Mouse (Mus musculus) thymus, postnatal 25 days (tissue): ENCODE results near the gene Lgals7.

Experiments used
- DNase-seq: peaks from one replicate; pipeline ENCODE4 v3.0.0; 2022

The Lgals7 gene

DNA sequence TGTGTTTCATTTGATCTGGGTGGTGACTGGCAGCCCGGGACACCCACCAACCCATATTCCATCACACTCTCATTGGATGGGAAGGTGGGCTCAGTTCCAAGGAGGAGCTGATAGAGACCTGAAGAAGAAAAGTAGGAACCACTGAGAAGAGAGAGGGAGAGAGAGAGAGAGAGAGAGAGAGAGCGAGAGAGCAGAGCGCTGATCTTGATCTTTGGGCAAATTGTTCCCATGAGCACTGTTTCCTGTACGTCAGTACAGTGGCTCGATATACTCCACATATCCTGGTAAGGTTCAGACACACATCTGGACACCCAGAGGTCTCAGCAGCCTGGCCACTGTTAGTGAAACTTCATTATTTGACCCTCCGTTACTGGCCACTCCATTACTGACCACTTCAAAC is at the start of gene Lgals7:
TSS of gene Lgals7 (plus strand) at position 314 of the 400 bp plus-strand sequence.
- no peak for DNase-seq

DNA sequence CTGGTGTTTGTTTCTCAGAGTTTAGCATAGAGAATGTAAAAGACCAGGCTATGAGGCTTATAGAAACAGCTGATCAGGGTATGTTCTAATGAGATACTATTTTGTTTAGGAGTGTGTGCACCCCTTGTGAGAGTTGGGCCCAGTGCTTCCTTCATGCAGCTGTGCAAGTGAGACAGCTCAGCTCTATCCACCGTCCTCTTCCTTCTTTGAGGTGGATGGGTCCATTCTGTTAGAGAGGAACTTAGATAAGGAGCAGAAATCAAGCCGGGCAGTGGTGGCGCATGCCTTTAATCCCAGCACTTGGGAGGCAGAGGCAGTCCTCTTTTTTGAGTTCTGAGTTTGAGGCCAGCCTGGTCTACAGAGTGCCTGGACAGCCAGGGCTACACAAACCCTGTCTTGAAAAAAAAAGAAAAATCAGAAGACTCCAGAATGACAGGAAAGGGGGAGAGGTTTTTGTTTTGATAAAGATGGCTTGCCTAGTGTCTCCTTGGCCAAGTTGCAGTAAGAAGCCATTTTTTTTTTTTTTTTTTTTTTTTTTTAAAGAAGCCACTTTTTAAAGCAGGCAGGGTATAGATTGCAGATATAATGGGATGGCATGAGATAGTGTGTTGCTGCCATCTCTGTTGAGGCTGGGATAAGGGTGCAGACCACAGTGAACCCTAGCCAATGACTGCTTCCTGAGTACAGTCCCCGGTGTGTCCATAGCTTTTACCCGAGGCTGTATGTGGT is 49.2 kb upstream of the Lgals7 start:
- DNase-seq, result no peak

DNA sequence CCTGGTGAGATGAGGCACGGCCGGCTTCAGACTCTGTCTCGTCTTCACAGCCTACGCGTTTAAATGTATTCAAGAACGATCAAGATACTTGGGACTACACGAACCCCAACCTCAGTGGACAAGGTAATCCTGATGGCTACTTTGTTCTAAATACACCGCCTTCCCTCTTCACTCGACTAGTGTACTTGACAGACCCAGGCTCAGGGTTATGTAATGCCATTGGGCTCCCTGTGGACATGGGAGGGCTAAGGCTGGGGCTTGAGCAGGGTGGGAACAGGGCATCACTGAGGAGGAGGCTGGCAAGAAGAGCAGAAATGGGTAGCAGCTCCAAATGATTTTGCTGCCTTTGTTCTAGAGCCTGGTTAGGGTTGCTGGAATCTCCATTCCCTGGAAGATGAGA is 48.4 kb upstream of the Lgals7 start:
- no peak for DNase-seq

DNA sequence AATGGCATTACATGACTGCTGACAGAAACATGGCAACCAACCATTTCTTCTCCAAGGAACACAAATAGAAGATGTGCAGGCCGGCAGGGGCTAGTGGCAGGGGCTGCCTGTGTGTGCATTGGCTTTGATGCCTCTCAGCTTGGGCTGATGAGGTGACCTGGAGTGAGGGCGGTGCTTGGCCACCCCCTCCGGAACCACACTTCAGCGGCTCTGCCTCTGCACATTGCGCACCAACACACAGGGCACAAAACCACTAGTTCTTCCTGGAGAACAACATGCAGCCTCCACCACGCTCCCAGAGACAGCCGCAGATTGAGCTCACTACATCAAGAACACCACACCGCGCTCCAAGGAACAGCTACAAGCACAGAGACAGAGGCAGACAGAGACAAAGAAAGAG is 47.5 kb upstream of the Lgals7 start:
- DNase-seq, result no peak

DNA sequence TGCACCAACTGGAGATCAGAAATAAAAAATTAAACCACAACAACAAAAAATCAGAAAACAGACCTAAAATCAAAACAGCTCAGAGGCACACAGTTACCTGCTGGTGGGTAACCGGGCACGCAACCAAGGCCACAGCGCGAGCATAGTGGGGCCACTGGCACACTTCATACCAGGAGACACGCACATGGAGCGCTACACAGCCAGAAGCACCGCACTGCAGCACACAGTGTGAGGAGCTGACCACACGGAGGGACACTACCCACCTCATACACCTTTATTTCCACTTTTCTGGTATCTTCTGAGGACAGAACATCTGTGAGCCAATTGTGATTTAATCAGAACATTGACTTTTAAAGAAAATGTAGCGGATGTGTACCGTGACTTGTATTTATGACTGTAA is 46.7 kb upstream of the Lgals7 start:
- DNase-seq, result no peak

DNA sequence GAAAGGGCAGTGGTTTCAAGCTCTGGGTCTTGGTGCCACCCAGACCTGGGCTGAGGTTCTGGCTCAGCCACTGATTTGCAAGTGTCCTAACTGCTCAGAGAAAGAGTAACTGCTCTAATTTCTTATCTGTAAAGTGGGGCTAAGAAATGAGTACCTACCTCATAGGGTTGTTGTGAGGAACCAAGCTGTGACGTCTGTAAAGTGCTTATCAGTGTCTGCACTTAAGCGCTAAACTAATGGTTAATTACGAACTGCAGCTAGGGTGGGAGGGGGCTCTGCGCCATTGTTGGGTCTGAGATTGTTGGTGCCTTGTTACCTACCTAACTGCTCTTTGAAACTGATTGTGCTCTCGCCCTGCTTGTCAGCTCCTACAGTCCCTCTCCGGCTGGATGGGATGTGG is 46.1 kb upstream of the Lgals7 start:
- DNase-seq, result no peak

DNA sequence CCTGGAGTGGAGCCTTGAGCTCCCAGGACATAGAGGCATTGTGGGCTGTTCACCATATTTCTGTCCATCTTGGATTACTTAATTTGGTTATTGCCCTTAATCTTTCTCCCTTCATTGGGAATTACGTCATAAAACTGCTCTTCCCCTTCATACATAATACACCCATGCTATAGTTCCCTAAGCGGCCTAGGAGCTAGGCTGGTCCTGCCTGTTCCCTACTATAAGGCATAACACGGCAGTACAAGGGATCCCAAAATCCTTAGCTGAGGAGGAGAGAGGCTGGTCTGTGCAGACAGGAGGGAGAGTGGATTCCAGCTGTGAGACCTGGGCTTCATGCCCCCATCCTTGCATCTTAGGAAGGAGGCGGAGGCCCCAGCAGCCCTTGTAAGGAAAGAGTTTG is 45.7 kb upstream of the Lgals7 start:
- no peak for DNase-seq

DNA sequence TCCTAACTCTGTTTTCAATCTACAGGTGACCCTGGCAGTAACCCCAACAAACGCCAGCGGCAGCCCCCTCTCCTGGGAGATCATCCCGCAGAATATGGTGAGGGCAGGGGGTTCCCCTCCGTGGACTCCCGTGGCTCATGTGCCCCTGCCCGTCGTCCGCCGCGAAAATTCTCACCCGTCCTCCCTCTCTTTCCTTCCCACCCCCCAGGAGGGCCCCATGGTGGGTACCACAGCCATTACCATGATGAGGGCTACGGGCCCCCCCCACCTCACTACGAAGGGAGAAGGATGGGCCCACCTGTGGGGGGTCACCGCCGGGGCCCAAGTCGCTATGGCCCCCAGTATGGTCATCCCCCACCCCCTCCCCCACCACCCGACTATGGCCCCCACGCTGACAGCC is 45.2 kb upstream of the Lgals7 start:
- no peak for DNase-seq

DNA sequence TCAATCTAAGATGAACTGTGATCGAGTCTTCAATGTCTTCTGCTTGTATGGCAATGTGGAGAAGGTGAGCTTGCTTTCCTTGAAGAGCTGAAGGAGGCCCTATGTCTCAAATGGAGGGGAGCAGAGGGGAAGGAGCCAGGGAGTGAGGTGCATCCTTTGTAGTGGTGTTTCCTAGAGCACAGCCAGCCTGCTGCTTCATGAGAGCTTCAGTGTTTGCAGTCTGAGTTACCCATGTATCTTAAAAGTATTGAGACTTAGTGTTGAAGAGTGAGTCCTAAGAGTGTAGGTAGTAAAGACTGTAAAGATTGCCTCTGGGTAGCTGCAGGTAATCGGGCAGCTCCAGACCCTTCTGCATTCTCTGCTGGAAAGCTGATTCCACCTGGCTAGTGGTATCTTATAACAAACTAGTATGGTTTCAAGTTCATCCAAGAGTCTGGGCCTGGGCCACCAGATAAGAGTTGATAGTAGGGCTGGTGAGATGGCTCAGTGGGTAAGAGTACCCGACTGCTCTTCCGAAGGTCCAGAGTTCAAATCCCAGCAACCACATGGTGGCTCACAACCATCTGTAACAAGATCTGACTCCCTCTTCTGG is 44.7 kb upstream of the Lgals7 start:
- DNase-seq, result no peak

DNA sequence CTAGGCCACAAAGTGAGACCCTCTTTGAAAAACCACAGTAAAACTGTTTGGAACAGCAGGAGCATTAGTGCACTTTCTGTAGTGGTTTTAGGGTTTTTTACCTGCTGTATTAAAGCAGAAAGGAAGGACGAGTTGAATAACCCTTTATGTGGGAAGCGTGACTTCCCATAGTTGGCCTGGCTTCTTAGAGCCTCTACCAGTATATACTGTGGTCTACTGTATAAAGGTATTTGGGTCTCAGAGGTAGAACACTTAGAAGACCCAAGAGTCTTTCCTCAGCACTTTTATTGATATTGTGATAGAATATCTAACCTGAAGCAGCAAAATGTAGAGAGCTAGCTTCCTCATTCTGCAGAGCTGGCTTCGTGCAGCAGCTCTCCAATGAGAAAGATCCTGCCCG is 44.1 kb upstream of the Lgals7 start:
- no peak for DNase-seq

DNA sequence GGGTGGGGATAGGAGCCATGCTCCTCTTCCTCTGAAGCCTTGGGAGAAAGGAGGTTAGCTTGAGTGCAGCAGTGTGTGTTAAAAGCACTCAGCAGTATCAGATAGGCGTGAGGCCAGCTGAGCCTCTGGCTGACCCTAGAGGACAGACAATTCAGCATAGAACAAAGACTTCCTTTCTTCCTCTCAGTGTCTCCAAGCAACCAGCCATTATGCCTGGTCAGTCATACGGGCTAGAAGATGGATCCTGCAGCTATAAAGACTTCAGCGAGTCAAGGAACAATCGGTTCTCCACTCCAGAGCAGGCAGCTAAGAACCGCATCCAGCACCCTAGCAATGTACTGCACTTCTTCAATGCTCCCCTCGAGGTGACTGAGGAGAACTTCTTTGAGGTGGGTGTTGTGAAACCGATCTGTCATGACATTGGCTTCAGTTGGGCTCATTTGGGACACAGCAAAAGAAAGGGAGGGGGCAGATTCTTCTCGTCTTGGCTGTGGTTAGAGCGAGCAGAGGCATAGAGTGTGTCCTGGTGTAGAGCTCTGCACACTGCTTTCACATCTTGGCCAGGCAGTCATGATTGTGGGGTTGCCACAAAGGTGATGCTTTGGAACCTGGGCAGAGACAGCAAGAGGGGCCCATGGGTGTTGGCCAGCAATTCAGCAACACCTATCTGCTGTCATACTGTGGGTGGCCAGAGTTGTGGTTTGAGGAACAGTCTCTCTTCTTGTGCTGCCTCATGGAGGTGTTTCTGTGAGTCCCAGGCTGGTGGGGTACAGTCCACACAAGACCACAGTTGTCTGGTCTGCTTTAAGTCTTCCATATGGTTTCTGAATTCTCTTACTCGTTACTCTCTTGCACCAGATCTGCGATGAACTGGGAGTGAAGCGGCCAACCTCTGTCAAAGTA is 43.0 kb upstream of the Lgals7 start:
- no peak for DNase-seq

DNA sequence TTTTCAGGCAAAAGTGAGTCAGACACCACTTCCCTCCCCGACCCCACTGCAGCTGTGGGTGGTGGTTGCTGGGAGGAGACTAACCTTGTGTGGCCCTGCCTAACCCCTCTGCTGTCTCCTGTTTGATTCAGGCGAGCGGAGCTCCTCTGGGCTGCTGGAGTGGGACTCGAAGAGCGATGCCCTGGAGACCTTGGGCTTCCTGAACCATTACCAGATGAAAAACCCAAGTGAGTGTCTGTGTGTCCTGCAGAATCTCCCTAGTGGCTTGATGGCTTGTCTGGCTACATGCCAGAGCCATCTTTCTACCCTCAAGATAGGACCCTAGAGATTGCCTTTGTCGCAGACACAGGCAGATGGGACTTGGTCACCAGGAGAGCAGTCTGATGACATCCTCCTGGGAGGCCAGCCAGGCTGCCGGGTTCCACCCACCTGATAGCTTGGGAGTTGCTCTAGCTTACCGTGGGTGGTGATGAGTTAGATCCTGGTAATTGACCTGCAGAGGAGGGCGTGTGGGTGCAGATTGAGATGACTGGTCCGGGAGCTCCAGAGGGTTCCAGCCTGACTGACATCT is 42.3 kb upstream of the Lgals7 start:
- DNase-seq, result no peak

DNA sequence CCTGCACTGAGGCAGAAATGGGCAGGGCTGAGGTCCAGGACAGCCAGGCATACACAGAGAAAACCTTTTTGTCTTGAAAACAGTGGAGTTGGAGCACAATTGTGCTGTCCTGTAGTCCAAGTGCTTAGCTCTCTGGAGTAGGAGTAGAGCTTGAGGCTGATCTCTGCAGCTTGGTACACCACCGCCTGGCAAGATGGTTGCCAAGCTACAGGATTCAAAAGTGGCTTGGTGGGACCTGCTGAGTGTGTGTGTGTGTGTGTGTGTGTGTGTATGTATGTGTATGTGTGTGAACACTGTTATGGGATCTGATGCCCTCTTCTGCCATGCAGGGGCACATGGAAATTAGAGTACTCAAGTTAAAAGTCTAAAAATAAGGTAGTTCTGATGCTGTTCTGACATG is 41.1 kb upstream of the Lgals7 start:
- no peak for DNase-seq

DNA sequence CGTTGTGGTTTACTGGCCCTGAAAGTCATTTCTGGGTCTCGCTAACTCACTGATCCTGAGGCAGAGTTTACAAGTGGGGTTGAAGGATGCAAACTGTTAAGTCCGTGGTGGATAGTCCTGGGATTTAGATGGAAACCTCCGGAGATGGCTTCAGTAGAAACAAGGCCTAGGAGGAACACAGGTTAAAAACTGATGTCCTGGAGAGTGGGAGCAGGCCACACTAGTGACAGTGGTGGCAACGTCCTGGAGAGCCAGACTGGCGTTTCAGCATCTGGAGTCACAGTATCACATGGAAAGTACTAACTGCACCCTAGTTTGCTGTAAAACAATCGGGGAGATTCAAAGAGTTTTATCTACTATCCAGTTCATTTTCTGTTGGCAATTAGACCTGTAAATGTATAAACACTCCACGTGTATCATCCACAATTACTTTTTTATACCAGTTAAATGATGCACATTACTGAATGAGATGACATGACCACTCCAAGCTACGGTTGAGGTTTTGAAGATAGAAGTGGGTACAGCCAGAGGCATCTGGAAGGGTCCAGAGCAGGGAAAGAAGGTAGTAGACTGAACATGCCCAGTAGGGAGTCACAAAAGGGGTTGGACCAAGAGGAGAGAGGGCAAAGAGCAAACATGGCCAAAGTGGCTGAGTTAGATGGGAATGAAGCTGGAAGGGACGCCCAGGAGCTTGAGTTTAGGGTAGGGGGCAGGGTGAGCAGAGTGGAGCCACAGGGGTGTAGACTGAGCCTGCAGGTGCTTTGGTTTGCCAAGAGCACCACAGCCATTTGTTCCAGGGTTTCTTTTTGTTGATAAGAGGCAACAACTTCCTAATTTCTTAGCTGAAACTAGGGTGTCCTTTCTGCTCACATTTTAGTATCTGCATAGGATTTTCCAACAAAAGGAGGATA is 40.4 kb upstream of the Lgals7 start:
- no peak for DNase-seq

DNA sequence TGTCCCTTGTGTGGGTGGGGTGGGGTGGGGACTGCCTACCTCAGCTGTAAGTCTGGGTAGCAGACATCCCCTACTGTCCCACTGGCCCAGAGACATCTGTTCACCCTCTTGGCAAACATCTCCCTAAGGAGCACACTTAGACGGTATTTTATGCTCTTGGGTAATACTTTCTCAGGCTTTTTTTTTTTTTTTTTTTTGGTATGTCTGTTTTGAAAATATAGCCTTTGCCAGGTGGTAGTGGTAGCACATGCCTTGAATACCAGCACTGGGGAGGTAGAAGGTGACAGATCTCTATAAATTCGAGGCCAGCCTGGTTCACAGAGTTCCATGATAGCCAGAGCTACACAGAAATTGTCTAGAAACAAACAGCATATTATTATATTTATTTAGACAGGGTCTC is 39.7 kb upstream of the Lgals7 start:
- DNase-seq, result no peak

DNA sequence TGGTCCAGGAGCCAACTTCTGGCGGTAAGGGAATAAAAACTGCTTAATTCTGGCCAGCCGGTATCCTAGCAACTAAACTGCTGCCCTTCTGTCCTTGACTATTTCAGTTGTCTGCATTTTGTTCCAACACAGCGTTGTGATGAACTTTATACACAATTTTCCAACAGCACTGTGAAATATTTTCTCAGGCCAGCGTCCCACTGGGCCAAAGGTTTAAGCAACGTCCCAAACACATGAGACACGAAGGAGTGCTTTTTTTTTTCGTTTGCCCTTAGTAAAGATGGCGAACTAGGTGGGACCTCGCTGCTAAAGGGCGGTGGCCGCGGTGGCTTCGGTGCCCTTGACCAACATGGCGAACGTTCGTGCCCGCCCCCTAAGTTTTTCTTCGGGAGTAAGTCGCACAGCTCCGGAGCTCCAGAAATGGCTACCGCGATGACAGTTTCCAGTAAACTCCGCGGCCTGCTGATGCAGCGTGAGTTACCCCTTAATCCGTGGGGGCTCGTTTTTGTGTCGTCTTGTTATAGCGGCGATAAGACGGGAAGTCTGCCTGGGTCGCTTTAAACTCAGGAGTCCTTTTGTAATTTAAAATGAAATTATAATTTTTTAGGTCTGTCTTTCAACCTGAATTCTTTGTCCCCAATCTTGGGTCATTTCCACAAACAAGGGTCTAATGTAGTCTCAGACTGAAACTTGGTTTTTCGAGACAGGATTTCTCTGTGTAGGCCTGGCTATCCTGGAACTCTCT is 38.5 kb upstream of the Lgals7 start, which contains the start of gene Ech1:
TSS of gene Ech1 (plus strand) at position 277 of the 745 bp plus-strand sequence.
- DNase-seq, result peak; percentile 90

DNA sequence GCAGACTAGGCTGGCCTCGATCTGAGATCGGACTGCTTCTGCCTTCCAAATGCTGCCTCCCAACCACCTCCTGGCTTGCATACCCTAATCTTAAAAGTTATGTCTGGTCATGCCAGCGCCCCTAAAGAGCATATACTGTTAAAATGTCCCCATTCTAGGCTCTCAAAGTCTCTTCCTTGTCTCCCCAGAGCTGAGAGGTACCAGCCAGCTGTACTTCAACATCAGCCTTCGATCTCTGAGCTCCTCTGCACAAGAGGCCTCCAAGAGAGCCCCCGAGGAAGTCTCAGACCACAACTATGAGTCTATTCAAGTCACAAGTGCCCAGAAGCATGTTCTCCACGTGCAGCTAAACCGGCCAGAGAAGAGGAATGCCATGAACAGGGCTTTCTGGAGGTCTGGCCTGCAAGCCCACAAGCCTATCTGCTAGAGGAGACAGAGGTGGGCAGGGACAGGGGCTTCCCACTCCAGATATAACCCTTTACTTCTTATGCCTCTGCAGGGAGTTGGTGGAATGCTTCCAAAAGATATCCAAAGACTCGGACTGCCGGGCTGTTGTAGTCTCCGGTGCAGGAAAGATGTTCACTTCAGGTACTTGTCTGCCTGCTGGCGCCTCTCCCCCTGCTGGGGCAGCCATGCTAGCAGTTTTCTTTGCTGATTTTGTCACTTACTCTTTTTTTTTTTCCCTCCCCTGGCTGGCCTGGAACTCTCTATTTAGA is 37.8 kb upstream of the Lgals7 start:
- peak; percentile 64 for DNase-seq

DNA sequence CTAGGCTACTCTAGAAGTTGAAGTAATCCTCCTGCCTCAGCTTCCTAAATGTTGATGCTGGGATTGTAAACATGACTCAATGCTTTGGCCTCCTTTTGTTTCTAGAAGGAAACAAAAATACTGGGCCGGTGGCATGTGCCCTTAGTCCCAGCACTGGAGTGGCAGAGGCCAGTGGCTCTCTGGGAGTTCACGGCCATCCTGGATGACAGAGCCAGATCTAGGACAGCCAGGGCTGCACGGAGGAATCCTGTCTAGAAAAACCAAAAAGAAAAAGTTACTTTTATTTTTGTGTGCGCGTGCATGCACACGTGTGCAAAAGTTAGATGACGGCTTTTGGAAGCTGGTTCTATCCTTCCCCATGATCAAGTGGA is 37.3 kb upstream of the Lgals7 start:
- DNase-seq, result no peak

DNA sequence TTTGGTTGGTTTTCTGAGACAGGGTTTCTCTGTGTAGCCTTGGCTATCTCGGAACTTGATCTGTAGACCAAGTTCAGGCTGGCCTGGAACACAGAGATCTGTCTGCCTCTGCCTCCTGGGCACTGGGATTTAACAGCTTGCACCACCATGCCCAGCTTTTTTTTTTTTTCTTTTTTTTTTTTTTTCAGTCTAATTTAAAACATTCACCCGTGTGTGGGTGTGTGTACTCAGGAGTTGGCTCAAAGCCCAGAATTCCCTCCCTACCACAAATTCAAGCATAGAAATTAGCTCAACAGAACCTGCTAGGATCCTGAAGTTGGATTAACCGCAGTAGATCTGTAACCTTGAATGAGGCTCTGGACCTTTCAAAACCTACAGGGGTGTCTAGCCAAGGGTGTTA is 36.3 kb upstream of the Lgals7 start:
- DNase-seq, result no peak

DNA sequence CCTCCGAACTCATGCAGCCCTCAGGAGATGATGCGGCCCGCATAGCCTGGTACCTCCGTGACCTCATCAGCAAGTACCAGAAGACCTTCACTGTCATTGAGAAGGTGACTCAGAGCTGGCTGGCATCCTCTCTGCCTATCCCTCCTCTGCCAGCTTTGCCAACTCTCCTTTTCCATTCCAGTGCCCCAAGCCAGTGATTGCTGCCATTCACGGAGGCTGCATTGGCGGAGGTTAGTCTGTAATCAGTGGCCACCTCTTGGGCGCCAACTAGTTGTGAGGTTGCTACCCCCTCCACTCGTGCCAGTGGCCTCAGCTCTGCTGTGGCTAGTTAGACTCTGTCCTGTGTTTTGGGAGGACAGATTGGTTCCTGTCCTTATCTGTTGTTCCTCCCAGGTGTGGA is 33.8 kb upstream of the Lgals7 start:
- no peak for DNase-seq

DNA sequence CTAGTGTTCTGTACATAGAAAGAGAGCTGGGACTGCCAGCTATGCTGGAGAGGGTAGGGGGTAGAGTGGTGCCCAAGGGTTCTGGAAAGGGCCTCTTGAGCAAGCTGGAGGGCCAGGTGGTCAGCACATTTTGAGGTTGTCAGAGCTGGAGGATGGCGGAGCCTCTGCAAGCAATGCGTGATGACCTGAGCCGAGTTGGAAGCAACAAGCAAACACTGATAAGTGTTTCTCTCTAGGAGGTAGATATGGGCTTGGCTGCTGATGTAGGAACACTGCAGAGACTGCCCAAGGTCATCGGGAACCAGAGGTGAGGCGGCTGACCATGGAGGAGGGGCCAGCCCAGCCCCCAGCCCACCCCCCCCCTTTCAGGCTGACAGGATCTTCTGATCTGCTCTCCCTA is 32.7 kb upstream of the Lgals7 start:
- DNase-seq, result no peak
